Mouse (Mus musculus): ENCODE data around the gene Rgs17. TPM values are rescaled to one million over a fixed set of nuclear protein-coding genes. Genes with fewer than 3 reads are reported as not detected.

Rgs17 gene
- polyA plus RNA-seq, 1 experiment from 2014 or later, result 0.41 TPM

GRCm38 (mm10) chr10:5790657-5791056, 131.5 kb downstream of the Rgs17 start:
- Histone ChIP-seq H3K36me3 (replicated peaks) (no peaks in the 10 kb centered on the region), H3K27ac (replicated peaks) (no peak overlapping the region), H3K27me3 (replicated peaks; ENCODE audit: low read depth, poor library complexity, severe bottlenecking) (no peaks in the 10 kb centered on the region), H3K4me1 (no peaks in the 10 kb centered on the region), H3K4me3 (no peak overlapping the region), H3K9me3 (no peaks in the 10 kb centered on the region)
- peak; percentile 54 for DNase-seq (ENCODE audit: low spot score)
- WGBS, result 23% methylated on average over 12 of the region's 12 CpGs

GRCm38 (mm10) chr10:5786923-5787322, 135.3 kb downstream of the Rgs17 start:
- DNase-seq (ENCODE audit: low spot score), result peak; percentile 24
- Histone ChIP-seq H3K27ac (replicated peaks) (no peak overlapping the region), H3K9me3 (no peaks in the 10 kb centered on the region), H3K4me1 (no peaks in the 10 kb centered on the region), H3K27me3 (replicated peaks; ENCODE audit: low read depth, poor library complexity, severe bottlenecking) (no peaks in the 10 kb centered on the region), H3K4me3 (no peak overlapping the region), H3K36me3 (replicated peaks) (no peaks in the 10 kb centered on the region)
- 24% methylated on average over 4 of the region's 4 CpGs for WGBS

Other genes starting within 250 kb of the Rgs17 start
- 107 and 110 TPM in 2 replicates for gene Fbxo5, start 116.8 kb downstream of the Rgs17 start, polyA plus RNA-seq (2016; fragmentation: Nextera tagmentation; extraction: Ambion mirVana)
- 12.0 and 13.0 TPM in 2 replicates for gene Mtrf1l, start 98.5 kb downstream of the Rgs17 start, polyA plus RNA-seq (2016; fragmentation: Nextera tagmentation; extraction: Ambion mirVana)